Mouse (Mus musculus) cerebellum, postnatal 14 days (tissue): ENCODE measurements around the gene Ereg.

Experiments
- DNase-seq, 2 experiments: peaks; one replicate each; pipeline ENCODE4 v3.0.0; 2021; ENCODE audit warnings: mixed read lengths in 2 of 2

Gene Ereg

GRCm38 (mm10) chr5:91113967-91114366, 39.5 kb downstream of the Ereg start:
- DNase-seq, result no peak

- peak; percentile 27 to 46 for DNase-seq
Observed at GRCm38 (mm10) chr5:91114574-91114973, 40.2 kb downstream of the Ereg start.

GRCm38 (mm10) chr5:91118618-91119017, 44.2 kb downstream of the Ereg start:
- DNase-seq, result no peak

GRCm38 (mm10) chr5:91123404-91123803, 49.0 kb downstream of the Ereg start:
- DNase-seq, result no peak

- DNase-seq, result no peak
Observed at GRCm38 (mm10) chr5:91124140-91124539, 49.7 kb downstream of the Ereg start.

- DNase-seq, result no peak
Observed at GRCm38 (mm10) chr5:91126623-91127022, 52.2 kb downstream of the Ereg start.

GRCm38 (mm10) chr5:91134961-91135360, 60.5 kb downstream of the Ereg start:
- no peak for DNase-seq

GRCm38 (mm10) chr5:91138970-91139369, 64.5 kb downstream of the Ereg start:
- peak in 1 of 2 experiments; percentile 5 for DNase-seq

- peak; percentile 55 to 62 for DNase-seq
Observed at GRCm38 (mm10) chr5:91139446-91139873, 65.0 kb downstream of the Ereg start, which contains the start of gene Areg. Gene Areg (plus strand): TSS chr5:91139599.

- no peak for DNase-seq
Observed at GRCm38 (mm10) chr5:91140896-91141448, 66.5 kb downstream of the Ereg start.
